Mouse (Mus musculus) kidney, embryonic 15.5 days (tissue): ENCODE data around the gene Thtpa. TPM values are rescaled to one million over a fixed set of nuclear protein-coding genes. Genes with fewer than 3 reads are reported as not detected.

Experiments used
- ATAC-seq: fragments of 200-750 bp; cut with Nextera tagmentation; replicated peaks from 2 replicates; pipeline ENCODE4 v1.8.0; 2017; ENCODE audit warnings: moderate TSS enrichment; ENCODE audit not compliant: low FRiP score
- H3K27ac ChIP-seq: fragments of 300-500 bp; sonication (generic); 2 replicates; pipeline ENCODE4 v1.5.1; 2015; ENCODE audit warnings: mild to moderate bottlenecking, inconsistent platforms
- H3K27me3 ChIP-seq: fragments of 300-500 bp; sonication (generic); 2 replicates; pipeline ENCODE4 v1.6.1; 2015; ENCODE audit warnings: inconsistent platforms
- H3K36me3 ChIP-seq: fragments of 300-500 bp; sonication (generic); 2 replicates; pipeline ENCODE4 v1.6.1; 2015; ENCODE audit warnings: inconsistent platforms
- H3K4me1 ChIP-seq: fragments of 300-500 bp; sonication (generic); 2 replicates; pipeline ENCODE4 v1.6.1; 2015; ENCODE audit warnings: inconsistent platforms
- H3K4me2 ChIP-seq: fragments of 300-500 bp; sonication (generic); 2 replicates; pipeline ENCODE4 v1.6.1; 2015; ENCODE audit warnings: moderate library complexity, mild to moderate bottlenecking, inconsistent platforms
- H3K4me3 ChIP-seq: fragments of 300-500 bp; sonication (generic); replicated peaks from 2 replicates; pipeline ENCODE4 v1.5.1; 2015; ENCODE audit warnings: mild to moderate bottlenecking, inconsistent platforms
- H3K9ac ChIP-seq: fragments of 300-500 bp; sonication (generic); 2 replicates; pipeline ENCODE4 v1.6.1; 2015; ENCODE audit warnings: mild to moderate bottlenecking, inconsistent platforms
- H3K9me3 ChIP-seq: fragments of 300-500 bp; sonication (generic); replicated peaks from 2 replicates; pipeline ENCODE4 v1.6.1; 2016; ENCODE audit warnings: inconsistent platforms
- WGBS: fragments of 180-500 bp; shearing (Covaris S2); methylation state at CpG from one replicate; pipeline ENCODE4 v1.1.7; 2015; ENCODE audit warnings: mixed read lengths; 5-methylcytosine and 5-hydroxymethylcytosine counted together
- polyA plus RNA-seq: library from polyadenylated mRNA; unstranded; fragments of >200 nt; fragmentation: Nextera tagmentation; extraction: Ambion mirVana; gene quantifications from 2 replicates; pipeline ENCODE4 v1.2.1, GENCODE M21; 2015

Thtpa gene
- polyA plus RNA-seq, 1 experiment from 2014 or later: 21.5 TPM

GRCm38 (mm10) chr14:55125711-55126110 lies 31.1 kb downstream of the Thtpa start:
- Histone ChIP-seq H3K9me3 (no peaks in the 10 kb centered on the region), H3K9ac (no peak overlapping the region), H3K4me3 (no peak overlapping the region), H3K4me2 (no peak overlapping the region), H3K4me1 (peaks cover 6% of the 10 kb centered on the region), H3K27me3 (no peaks in the 10 kb centered on the region), H3K36me3 (no peaks in the 10 kb centered on the region), H3K27ac (no peak overlapping the region)
- no peak for ATAC-seq
- 80% methylated on average over 5 of the region's 5 CpGs for WGBS

DNA sequence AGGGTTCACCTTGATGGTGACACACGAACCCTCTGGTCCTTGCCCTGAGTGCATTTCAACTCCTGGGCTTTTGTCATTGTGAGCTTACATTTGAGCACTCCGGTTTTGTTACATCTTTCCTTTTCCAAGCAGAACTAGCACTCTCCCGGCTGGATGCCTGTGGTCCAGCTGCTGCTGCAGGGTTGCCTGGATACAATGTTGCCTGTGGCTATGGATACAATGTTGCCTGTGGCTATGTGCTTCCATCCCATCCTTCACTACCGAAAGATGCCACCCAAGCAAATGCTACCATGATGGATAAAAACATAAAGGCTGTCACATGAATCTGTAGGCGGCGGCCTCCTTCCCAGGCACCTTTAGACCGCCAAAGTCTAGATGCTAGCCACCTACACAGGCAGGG lies 31.9 kb downstream of the Thtpa start:
- H3K4me2 ChIP-seq: no peak overlapping the region
- H3K4me1 ChIP-seq: peaks cover 6% of the 10 kb centered on the region
- 87% methylated on average over 7 of the region's 7 CpGs for WGBS
- H3K36me3 ChIP-seq: no peaks in the 10 kb centered on the region
- no peak overlapping the region for H3K9ac ChIP-seq
- no peaks in the 10 kb centered on the region for H3K9me3 ChIP-seq
- no peak for ATAC-seq
- no peaks in the 10 kb centered on the region for H3K27me3 ChIP-seq
- H3K27ac ChIP-seq: no peak overlapping the region
- H3K4me3 ChIP-seq: no peak overlapping the region

DNA sequence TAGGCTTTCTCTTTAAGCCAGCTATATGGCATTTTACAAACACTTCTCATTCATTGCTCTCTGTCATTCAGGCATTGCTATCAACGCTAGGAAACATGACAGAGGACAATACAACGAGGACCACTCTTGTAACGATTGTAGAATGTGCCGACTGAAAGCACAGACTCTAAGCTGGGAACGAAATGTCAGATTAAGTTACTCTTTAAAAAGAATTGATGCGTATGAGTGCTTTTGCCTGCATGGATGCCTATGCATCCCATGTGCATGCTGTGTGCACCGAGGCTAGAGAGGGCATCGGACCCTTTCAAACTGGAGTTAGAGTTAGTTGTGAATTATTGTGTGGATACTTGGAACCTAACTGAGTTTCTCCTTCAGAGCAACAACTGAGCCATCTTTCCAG lies 41.1 kb downstream of the Thtpa start:
- Histone ChIP-seq H3K36me3 (no peaks in the 10 kb centered on the region), H3K27ac (no peak overlapping the region), H3K27me3 (no peaks in the 10 kb centered on the region), H3K4me2 (no peak overlapping the region), H3K9me3 (no peaks in the 10 kb centered on the region), H3K4me3 (no peak overlapping the region), H3K4me1 (peaks cover 16% of the 10 kb centered on the region; the same call in 1 of the 2 replicates), H3K9ac (no peak overlapping the region)
- 55% methylated on average over 8 of the region's 8 CpGs for WGBS
- no peak for ATAC-seq

GRCm38 (mm10) chr14:55139313-55139712 lies 44.7 kb downstream of the Thtpa start:
- H3K9ac ChIP-seq: no peak overlapping the region
- peak; percentile 56; the same call in 1 of the 2 replicates for ATAC-seq
- peaks cover 16% of the 10 kb centered on the region; the same call in 1 of the 2 replicates for H3K4me1 ChIP-seq
- peak overlapping the region; percentile 28; the same call in 1 of the 2 replicates for H3K4me2 ChIP-seq
- H3K4me3 ChIP-seq: no peak overlapping the region
- H3K27me3 ChIP-seq: no peaks in the 10 kb centered on the region
- WGBS: 32% methylated on average over 7 of the region's 7 CpGs
- H3K9me3 ChIP-seq: no peaks in the 10 kb centered on the region
- no peaks in the 10 kb centered on the region for H3K36me3 ChIP-seq
- H3K27ac ChIP-seq: 0 out of 2 replicates have a peak overlapping the region, but pooled peaks have one; percentile 1

- Histone ChIP-seq H3K4me2 (no peak overlapping the region), H3K27ac (no peak overlapping the region), H3K9ac (no peak overlapping the region), H3K27me3 (no peaks in the 10 kb centered on the region; the same call in 1 of the 2 replicates), H3K4me3 (no peak overlapping the region), H3K4me1 (no peaks in the 10 kb centered on the region), H3K9me3 (no peaks in the 10 kb centered on the region), H3K36me3 (no peaks in the 10 kb centered on the region)
- no peak for ATAC-seq
- WGBS: 86% methylated on average over 1 of the region's 1 CpGs
Observed at GRCm38 (mm10) chr14:55146324-55146723, 51.7 kb downstream of the Thtpa start.

DNA sequence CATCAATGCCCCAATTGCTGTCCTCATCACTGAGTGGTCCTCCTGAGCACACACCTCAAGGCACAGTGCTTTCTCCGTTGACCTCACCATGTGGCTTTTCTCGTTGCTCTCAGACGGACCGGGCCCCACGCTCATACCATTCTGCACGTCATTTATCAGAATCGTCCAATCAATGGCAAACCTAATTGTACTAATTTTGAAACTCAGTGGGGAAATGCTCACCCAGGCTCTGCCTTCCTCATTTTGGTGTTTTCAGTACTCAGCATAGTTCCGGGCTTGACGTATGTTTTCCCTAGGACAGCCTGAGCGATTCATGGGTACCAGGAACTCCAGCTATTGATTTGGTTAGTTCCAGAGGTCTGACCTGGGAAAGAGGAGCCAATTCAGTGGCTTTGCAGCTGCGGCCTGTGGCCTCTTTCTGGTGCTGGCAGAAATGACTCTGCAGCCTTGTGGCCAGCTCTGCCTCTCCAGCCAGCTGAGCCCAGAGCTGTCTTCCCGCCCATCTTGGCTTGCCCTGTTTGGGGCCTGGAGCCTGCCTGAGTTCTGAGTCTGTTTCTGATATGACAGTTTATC lies 52.3 kb downstream of the Thtpa start:
- Histone ChIP-seq H3K4me2 (no peak overlapping the region), H3K4me1 (no peaks in the 10 kb centered on the region), H3K36me3 (no peaks in the 10 kb centered on the region), H3K4me3 (no peak overlapping the region), H3K27me3 (no peaks in the 10 kb centered on the region; the same call in 1 of the 2 replicates), H3K27ac (no peak overlapping the region), H3K9me3 (no peaks in the 10 kb centered on the region), H3K9ac (no peak overlapping the region)
- 84% methylated on average over 12 of the region's 12 CpGs for WGBS
- ATAC-seq: no peak

GRCm38 (mm10) chr14:55148363-55148915 lies 53.9 kb downstream of the Thtpa start:
- no peak overlapping the region for H3K4me2 ChIP-seq
- no peaks in the 10 kb centered on the region for H3K9me3 ChIP-seq
- no peak overlapping the region for H3K27ac ChIP-seq
- H3K4me1 ChIP-seq: no peaks in the 10 kb centered on the region
- no peaks in the 10 kb centered on the region; the same call in 1 of the 2 replicates for H3K27me3 ChIP-seq
- H3K4me3 ChIP-seq: no peak overlapping the region
- peak; percentile 54; the same call in 1 of the 2 replicates for ATAC-seq
- no peak overlapping the region for H3K9ac ChIP-seq
- H3K36me3 ChIP-seq: no peaks in the 10 kb centered on the region
- WGBS: 29% methylated on average over 5 of the region's 5 CpGs

Other genes with a start within 250 kb of the Thtpa start
- gene Homez, start 223.8 kb upstream of the Thtpa start, polyA plus RNA-seq: 18.0 and 18.3 TPM in 2 replicates
- 1.9 and 2.2 TPM in 2 replicates for gene Ppp1r3e, start 217.2 kb upstream of the Thtpa start, polyA plus RNA-seq
- 4.0 and 4.7 TPM in 2 replicates for gene Bcl2l2, start 211.4 kb upstream of the Thtpa start, polyA plus RNA-seq
- gene Gm20521, start 211.3 kb upstream of the Thtpa start, polyA plus RNA-seq: 0.14 and 0.75 TPM in 2 replicates
- gene Pabpn1, start 202.3 kb upstream of the Thtpa start, polyA plus RNA-seq: 144 and 157 TPM in 2 replicates
- 47.6 and 53.8 TPM in 2 replicates for gene Slc22a17, start 181.7 kb upstream of the Thtpa start, polyA plus RNA-seq
- 29.1 and 32.1 TPM in 2 replicates for gene Efs, start 168.7 kb upstream of the Thtpa start, polyA plus RNA-seq
- not detected in 2 replicates for gene Il25, start 162.1 kb upstream of the Thtpa start, polyA plus RNA-seq
- 0.96 and 2.0 TPM in 2 replicates for gene Cmtm5, start 158.5 kb upstream of the Thtpa start, polyA plus RNA-seq
- 1.6 TPM in 2 replicates for gene Myh6, start 127.9 kb upstream of the Thtpa start, polyA plus RNA-seq
- not detected in 2 replicates for gene Gm17428, start 117.9 kb upstream of the Thtpa start, polyA plus RNA-seq
- gene Myh7, start 100.2 kb upstream of the Thtpa start, polyA plus RNA-seq: 4.4 and 6.3 TPM in 2 replicates
- gene Ngdn, start 79.3 kb upstream of the Thtpa start, polyA plus RNA-seq: 79.5 and 85.4 TPM in 2 replicates
- gene Zfhx2, start 2.5 kb upstream of the Thtpa start, polyA plus RNA-seq: 6.0 and 6.5 TPM in 2 replicates
- gene Ap1g2, start 11.8 kb downstream of the Thtpa start, polyA plus RNA-seq: 15.9 and 18.9 TPM in 2 replicates
- gene Jph4, start 22.2 kb downstream of the Thtpa start, polyA plus RNA-seq: 0.59 and 1.2 TPM in 2 replicates
- 0.23 TPM in 1 of 2 replicates, not detected in the other for gene Dhrs2, start 127.2 kb downstream of the Thtpa start, polyA plus RNA-seq